Mouse (Mus musculus): ENCODE measurements around the gene Prpsap1. TPM values are rescaled to one million over a fixed set of nuclear protein-coding genes. Genes with fewer than 3 reads are reported as not detected.

The Prpsap1 gene
- polyA plus RNA-seq (2012; rRNA removed) (19.2 and 22.2 TPM in 2 replicates), polyA plus RNA-seq (2014; fragmentation: Nextera tagmentation; extraction: Ambion mirVana) (38.4 and 40.4 TPM in 2 replicates)

DNA sequence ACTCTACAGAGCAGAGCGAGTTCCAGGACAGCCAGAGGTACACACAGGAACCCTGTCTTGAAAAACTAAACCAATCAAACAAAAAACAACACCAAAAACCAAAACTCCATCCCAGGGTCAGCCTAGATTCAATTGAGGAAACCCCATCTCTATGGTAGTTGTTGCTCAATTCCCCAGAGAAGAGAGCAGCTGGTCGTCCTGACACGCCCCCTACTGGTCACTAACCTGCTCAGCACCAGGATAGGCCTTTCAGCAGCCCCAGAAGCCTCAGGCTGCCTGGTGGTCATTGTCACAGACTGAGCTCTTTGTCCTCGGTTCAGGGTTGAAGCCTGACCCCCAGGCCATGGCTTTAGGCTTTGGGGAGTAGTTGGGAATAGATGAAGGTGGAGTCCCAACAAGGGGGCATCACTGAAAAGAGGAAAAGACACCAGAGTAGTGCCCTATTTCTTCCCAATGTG is at the start of gene Prpsap1:
Gene Prpsap1 (minus strand): TSS at position 408 of the 458 bp plus-strand sequence.
- ATAC-seq (ENCODE audit: insufficient read depth) = no peak
- peak; percentile 53 to 64 (median 57) for DNase-seq (ENCODE audit: low read depth in 3 of 3, low spot score in 3 of 3)
- H3K36me3 ChIP-seq (replicated peaks; ENCODE audit: control insufficient read depth, insufficient read depth, low read depth) = no peaks in the 10 kb centered on the region
- H3K4me2 ChIP-seq (ENCODE audit: low read depth) = no peak within 1 kb of the TSS
- H3K9ac ChIP-seq (replicated peaks) = no peak within 1 kb of the TSS
- H3K27me3 ChIP-seq (ENCODE audit: control insufficient read depth, insufficient read depth, low read length) = no peaks in the 10 kb centered on the region
- no peaks in the 10 kb centered on the region for H3K9me3 ChIP-seq (ENCODE audit: control insufficient read depth, low read length)
- no peak within 1 kb of the TSS for H3K4me3 ChIP-seq (ENCODE audit: insufficient read depth in 1 of 2, low read depth in 2 of 2, low read length in 2 of 2)
- 23% methylated on average over 4 of the region's 4 CpGs for WGBS (ENCODE audit: insufficient replicate concordance)
- peaks cover 3 to 15% of the 10 kb centered on the region in 2 experiments for H3K4me1 ChIP-seq (replicated peaks; ENCODE audit: control insufficient read depth in 2 of 2, insufficient read depth in 2 of 2, low read length in 1 of 2)
- TF ChIP-seq EP300 (IDR thresholded peaks at IDR 0.05; ENCODE audit: low read depth) (no peak), CTCF (IDR thresholded peaks at IDR 0.05; ENCODE audit: low read depth) (peak; percentile 97)
- no peak within 1 kb of the TSS for H3K27ac ChIP-seq

- Histone ChIP-seq H3K36me3 (replicated peaks; ENCODE audit: control insufficient read depth, insufficient read depth, low read depth) (peaks cover 92% of the 10 kb centered on the region), H3K9ac (replicated peaks) (no peak overlapping the region), H3K4me3 (ENCODE audit: insufficient read depth in 1 of 2, low read depth in 2 of 2, low read length in 2 of 2) (no peak overlapping the region), H3K27ac (no peak overlapping the region), H3K4me1 (replicated peaks; ENCODE audit: control insufficient read depth in 2 of 2, insufficient read depth in 2 of 2, low read length in 1 of 2) (peaks cover 7 to 8% of the 10 kb centered on the region in 2 experiments), H3K27me3 (ENCODE audit: control insufficient read depth, insufficient read depth, low read length) (no peaks in the 10 kb centered on the region), H3K4me2 (ENCODE audit: low read depth) (no peak overlapping the region), H3K9me3 (ENCODE audit: control insufficient read depth, low read length) (no peaks in the 10 kb centered on the region)
- TF ChIP-seq CTCF (IDR thresholded peaks at IDR 0.05; ENCODE audit: low read depth) (peak; percentile 98), EP300 (IDR thresholded peaks at IDR 0.05; ENCODE audit: low read depth) (no peak)
- DNase-seq (ENCODE audit: low read depth in 3 of 3, low spot score in 3 of 3) (peak in 2 of 3 experiments; percentile 26 to 41), ATAC-seq (ENCODE audit: insufficient read depth) (no peak)
- 74% methylated on average over 4 of the region's 4 CpGs for WGBS (ENCODE audit: insufficient replicate concordance)
Measured at GRCm38 (mm10) chr11:116543110-116543509, 49.1 kb upstream of the Prpsap1 start.

- Histone ChIP-seq H3K27me3 (ENCODE audit: control insufficient read depth, insufficient read depth, low read length) (no peaks in the 10 kb centered on the region), H3K4me2 (ENCODE audit: low read depth) (no peak overlapping the region), H3K9me3 (ENCODE audit: control insufficient read depth, low read length) (no peaks in the 10 kb centered on the region), H3K9ac (replicated peaks) (no peak overlapping the region), H3K36me3 (replicated peaks; ENCODE audit: control insufficient read depth, insufficient read depth, low read depth) (peaks cover 96% of the 10 kb centered on the region), H3K4me1 (replicated peaks; ENCODE audit: control insufficient read depth in 2 of 2, insufficient read depth in 2 of 2, low read length in 1 of 2) (peaks cover 26 to 27% of the 10 kb centered on the region in 2 experiments), H3K27ac (no peak overlapping the region), H3K4me3 (ENCODE audit: insufficient read depth in 1 of 2, low read depth in 2 of 2, low read length in 2 of 2) (no peak overlapping the region)
- WGBS (ENCODE audit: insufficient replicate concordance) = 91% methylated on average over 11 of the region's 11 CpGs
- DNase-seq (ENCODE audit: low read depth in 3 of 3, low spot score in 3 of 3) (no peak), ATAC-seq (ENCODE audit: insufficient read depth) (no peak)
- no peak for TF ChIP-seq CTCF (IDR thresholded peaks at IDR 0.05; ENCODE audit: low read depth)
- no peak for TF ChIP-seq EP300 (IDR thresholded peaks at IDR 0.05; ENCODE audit: low read depth)
Measured at GRCm38 (mm10) chr11:116541183-116541582, 47.2 kb upstream of the Prpsap1 start.

DNA sequence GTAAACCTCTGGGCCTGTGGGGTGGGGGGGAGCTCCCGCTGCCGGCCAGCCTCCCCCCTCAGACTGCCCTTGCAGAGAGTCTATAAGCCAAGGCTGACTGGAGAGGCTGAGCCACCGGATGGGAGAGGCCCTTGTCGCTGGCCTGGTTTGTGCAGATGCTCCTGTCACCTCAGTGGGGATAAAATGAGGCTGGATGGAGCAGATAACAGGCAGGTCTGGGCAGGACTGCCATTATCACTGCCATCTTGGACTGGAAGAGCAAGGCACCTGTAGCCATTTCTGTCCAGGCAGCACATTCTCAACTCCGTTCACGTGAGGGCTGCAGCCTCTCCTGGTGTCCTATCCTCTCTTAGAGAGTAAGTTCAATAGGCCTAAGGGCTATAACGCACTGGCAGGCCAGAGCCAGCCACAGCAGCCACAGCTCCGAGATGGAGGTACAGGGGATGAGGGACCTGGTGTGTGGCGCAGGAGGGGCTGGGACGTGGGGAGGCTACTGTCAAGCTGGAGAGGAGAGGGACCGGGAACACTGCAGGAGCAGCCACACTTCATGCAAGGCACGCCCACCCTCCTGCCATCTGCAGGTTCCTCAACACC is 44.2 kb upstream of the Prpsap1 start:
- H3K4me1 ChIP-seq (replicated peaks; ENCODE audit: control insufficient read depth in 2 of 2, insufficient read depth in 2 of 2, low read length in 1 of 2) = peaks cover 42 to 45% of the 10 kb centered on the region in 2 experiments
- peaks cover 80% of the 10 kb centered on the region for H3K36me3 ChIP-seq (replicated peaks; ENCODE audit: control insufficient read depth, insufficient read depth, low read depth)
- WGBS (ENCODE audit: insufficient replicate concordance) = 49% methylated on average over 12 of the region's 12 CpGs
- ATAC-seq (ENCODE audit: insufficient read depth) = peak; percentile 5; the same call in 1 of the 2 replicates
- TF ChIP-seq CTCF (IDR thresholded peaks at IDR 0.05; ENCODE audit: low read depth) (no peak), EP300 (IDR thresholded peaks at IDR 0.05; ENCODE audit: low read depth) (peak; percentile 73; the same call in 1 of the 2 replicates)
- H3K27me3 ChIP-seq (ENCODE audit: control insufficient read depth, insufficient read depth, low read length) = peaks cover 2% of the 10 kb centered on the region; the same call in 1 of the 2 replicates
- peak overlapping the region; percentile 43 for H3K9ac ChIP-seq (replicated peaks)
- H3K9me3 ChIP-seq (ENCODE audit: control insufficient read depth, low read length) = no peaks in the 10 kb centered on the region
- peak overlapping the region; percentile 99 for H3K4me2 ChIP-seq (ENCODE audit: low read depth)
- no peak overlapping the region for H3K4me3 ChIP-seq (ENCODE audit: insufficient read depth in 1 of 2, low read depth in 2 of 2, low read length in 2 of 2)
- H3K27ac ChIP-seq = peak overlapping the region; percentile 98
- peak; percentile 63 to 73 (median 69) for DNase-seq (ENCODE audit: low read depth in 3 of 3, low spot score in 3 of 3)

- ATAC-seq (ENCODE audit: insufficient read depth) = no peak
- Histone ChIP-seq H3K4me2 (ENCODE audit: low read depth) (peak overlapping the region; percentile 99), H3K9ac (replicated peaks) (peak overlapping the region; percentile 55), H3K9me3 (ENCODE audit: control insufficient read depth, low read length) (no peaks in the 10 kb centered on the region), H3K4me1 (replicated peaks; ENCODE audit: control insufficient read depth in 2 of 2, insufficient read depth in 2 of 2, low read length in 1 of 2) (peaks cover 43 to 48% of the 10 kb centered on the region in 2 experiments), H3K4me3 (ENCODE audit: insufficient read depth in 1 of 2, low read depth in 2 of 2, low read length in 2 of 2) (peak overlapping the region in 1 of 2 experiments; percentile 30; a peak in 1 of 4 replicates), H3K27me3 (ENCODE audit: control insufficient read depth, insufficient read depth, low read length) (peaks cover 8% of the 10 kb centered on the region), H3K27ac (peak overlapping the region; percentile 98), H3K36me3 (replicated peaks; ENCODE audit: control insufficient read depth, insufficient read depth, low read depth) (peaks cover 73% of the 10 kb centered on the region)
- no peak for DNase-seq (ENCODE audit: low read depth in 3 of 3, low spot score in 3 of 3)
- 37% methylated on average over 5 of the region's 5 CpGs for WGBS (ENCODE audit: insufficient replicate concordance)
- no peak for TF ChIP-seq EP300 (IDR thresholded peaks at IDR 0.05; ENCODE audit: low read depth)
- no peak for TF ChIP-seq CTCF (IDR thresholded peaks at IDR 0.05; ENCODE audit: low read depth)
Measured at GRCm38 (mm10) chr11:116537388-116537787, 43.4 kb upstream of the Prpsap1 start.
